Mouse (Mus musculus): ENCODE data around the gene Dnajc24.
A peak's percentile ranks its signal among the peaks of the same experiment; 100 is the strongest.

The Dnajc24 gene

DNA sequence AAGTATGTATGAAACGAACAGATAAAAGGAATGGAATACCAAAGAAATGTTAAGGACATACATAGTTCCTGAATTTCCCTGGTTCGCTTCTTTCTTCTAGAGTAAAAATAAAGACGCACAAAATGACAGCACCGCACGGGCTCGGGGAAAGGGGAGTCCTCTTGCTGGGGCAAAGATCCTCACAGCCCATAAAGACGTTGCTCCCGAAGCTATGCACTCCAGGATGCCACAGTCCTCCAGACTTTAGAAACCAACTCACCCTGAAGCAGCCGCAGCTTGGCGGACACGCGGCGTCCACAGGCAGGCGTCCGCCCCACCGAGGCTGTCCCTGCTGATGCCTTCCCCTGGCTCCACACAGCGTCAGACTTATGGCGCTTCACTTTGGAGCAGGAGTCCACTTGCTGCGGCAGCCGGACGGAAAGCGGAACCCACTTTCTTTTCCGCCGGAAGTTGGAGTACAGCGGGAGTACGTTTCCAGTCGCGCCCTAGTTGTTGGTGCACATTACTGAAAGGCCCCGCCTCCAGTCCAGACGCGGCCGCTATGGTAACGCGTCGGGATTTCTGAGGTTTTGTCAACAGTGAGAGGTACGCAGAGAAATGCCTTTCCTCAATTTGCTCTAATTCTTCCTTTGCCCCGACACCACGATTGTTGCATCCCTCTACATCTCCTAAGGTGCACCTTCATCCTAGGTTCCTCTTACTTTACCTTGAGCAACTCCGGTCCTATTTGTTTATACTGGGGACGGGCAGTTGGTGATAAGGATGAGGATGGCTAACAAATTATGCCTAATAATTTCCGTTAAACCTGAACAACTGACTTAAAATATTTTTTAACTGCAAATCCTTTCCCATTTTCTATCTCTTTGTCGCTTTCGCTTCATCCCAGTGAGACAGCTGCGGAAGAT, at the start of gene Dnajc24:
TSS of gene Dnajc24 (minus strand) at position 715 of the 905 bp plus-strand sequence.
- peak; percentile 94 to 95 for DNase-seq (ENCODE audit: low spot score in 2 of 2)

DNA sequence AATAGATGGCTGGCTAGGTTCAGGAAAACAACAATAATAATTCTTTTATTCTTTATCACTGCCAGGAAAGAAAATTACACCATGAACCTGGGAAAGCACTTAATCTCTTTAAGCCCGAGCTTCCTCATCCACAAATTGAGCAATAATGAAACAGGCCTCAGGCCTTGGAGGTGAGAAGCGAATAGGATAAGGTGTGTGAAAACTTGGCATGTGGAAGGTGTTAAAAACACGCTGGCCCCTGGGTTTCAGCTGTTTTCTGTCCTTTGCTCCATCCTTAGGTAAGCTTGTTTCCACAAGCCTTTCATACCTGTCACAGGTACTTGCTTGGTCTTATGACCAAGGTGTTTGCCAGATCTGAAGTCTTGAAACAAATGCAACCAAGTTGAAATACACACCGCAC, 43.3 kb upstream of the Dnajc24 start:
- no peak for DNase-seq (ENCODE audit: low spot score in 2 of 2)

DNA sequence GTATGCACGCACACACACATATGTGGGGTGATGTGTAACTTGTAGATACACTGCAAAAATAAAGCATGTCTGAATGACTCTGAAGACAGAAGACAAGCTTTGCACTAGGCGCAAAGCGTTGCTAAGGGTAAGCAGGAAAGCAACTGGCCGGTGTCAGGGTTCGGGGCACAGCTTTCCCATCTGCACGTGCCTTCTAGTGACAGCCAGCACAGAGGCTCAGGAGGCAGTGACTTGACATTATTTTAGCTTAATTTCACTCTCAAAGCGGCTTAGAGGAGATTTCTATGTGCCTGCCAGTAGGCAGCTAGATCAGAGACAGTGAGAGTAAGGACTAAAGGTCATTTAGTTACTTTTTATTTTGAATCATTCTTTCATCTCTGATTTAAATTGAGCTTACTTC, 39.1 kb upstream of the Dnajc24 start:
- no peak for DNase-seq (ENCODE audit: low spot score in 2 of 2)

DNA sequence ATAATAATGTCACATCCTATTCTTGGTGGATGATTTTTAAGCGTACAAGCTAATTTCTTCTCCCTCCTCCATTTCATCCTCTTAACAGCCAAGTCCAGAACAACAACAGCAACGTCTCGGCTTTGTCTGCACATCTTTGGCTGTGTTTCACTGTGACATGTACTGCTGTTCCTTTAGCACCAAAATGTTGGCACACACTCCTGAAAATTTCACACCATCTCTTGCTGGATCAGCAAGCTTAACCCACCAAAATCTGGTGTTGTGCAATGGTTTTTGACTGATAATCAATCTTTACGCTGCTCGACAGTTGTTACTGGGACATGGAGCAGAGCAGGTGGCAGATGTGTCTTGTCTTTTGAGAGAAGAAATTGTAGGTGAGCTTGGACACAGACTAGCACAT, 38.6 kb upstream of the Dnajc24 start:
- no peak for DNase-seq (ENCODE audit: low spot score in 2 of 2)

DNA sequence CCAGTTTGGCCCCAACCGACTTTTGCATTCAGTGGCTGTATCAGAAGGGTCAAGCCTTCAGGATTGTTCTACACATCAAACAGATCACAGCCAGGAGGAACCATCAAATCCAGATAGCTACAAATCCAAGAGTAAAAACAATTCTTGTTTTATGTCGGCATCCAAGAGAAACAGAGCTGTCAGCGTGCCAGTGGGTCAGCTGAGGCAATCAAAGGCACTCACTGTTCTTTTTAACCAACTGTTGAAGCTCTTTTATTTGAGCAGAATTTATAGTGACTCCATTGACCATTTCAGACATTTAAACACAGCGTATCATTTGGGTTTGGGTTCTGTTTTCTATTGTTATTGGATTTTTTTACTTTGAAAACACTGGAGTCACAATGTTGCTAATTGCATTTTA, 34.9 kb upstream of the Dnajc24 start:
- peak in 1 of 2 experiments; percentile 14 for DNase-seq (ENCODE audit: low spot score in 2 of 2)

DNA sequence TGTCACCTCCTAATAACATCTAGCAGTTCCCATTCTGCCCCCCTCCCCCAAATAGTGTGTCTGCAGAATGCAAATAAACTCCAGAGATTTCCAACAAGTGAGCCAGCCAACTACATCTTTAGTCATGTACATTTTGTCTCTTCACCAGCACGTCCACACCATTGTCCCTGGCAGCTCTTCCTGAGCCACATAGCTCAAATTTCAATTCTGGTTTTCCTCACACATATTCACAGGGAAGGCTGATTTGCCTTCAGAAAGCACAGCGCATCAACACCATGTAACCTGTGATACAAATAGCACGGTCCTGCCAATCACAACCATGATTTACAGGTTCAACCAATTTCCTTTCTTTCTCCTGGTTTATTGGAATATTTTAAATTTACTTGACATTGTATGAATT, 21.5 kb upstream of the Dnajc24 start:
- no peak for DNase-seq (ENCODE audit: low spot score in 2 of 2)

DNA sequence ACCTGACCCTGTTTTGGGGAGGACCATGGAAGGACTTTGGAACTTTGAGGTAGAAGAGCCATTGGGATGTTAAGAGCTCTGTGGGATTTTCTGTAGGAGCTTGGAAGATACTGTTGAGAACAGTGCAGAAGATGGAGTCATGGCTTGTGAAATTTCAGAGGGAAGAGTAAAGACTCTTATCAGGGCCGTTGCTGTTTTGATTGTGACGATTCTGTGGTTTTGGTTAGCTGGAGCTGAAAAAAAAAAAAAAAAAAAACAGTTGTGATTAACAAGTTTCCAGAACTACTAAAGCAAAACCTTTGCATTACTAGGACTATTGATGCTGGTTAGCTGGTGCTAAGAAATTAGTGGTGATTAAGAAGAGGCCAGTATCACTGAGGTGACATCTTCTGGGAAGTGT, 5.1 kb upstream of the Dnajc24 start:
- DNase-seq (ENCODE audit: low spot score in 2 of 2), result no peak

DNA sequence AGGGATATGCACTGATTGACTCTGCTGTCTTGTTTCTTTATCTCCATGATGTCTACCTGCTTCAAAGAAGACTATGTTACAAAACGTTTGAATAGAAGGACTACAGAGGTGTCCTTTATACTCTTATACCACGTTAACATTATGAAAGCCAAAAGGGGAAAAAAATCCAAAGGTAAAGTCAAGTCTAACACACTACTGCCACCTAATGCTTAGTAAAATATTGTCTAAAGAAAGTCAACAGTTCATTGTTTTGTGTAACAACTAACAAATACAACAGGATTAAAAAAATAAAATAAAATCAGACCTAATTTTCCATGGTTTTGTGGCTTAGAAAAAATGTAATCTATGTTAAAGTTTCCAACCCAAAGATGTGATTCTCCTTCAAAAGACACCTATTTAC, 15.3 kb downstream of the Dnajc24 start:
- no peak for DNase-seq (ENCODE audit: low spot score in 2 of 2)

DNA sequence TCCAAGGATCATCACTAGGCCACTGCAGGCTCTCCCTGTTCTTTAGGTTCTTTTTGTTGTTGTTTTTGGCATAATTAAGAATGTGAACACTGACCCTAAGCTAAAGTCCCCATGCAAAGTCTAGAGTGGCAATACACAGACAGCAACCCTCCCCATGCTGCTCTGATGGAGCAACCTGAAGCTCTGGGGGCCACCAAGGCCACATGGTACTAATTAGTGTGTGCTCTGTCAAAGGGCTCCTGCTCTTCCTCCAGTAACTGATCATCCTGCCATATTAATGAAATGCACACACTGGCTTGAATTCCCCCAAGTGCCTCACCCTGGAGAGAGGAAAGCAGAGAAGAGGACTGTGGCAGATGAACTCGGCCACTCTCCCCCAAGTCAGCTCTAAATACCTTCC, 16.2 kb downstream of the Dnajc24 start:
- no peak for DNase-seq (ENCODE audit: low spot score in 2 of 2)

DNA sequence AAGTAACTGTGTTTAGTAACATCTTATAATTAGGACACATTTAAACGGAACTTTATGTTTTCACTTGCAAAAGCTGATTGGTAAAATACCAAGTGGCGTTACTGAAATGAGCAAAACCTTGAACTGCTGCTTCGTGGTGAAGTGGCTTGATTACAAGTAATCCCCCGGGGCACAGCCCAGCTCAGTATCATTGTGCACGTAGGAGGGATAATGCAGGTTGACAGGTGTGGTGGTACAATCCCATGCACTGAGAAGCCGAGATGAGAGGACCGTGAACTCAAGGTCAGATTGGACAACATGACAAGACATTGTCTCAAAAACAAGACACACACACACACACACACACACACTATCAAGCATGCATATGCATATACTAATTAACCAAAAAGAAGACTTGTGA, 18.1 kb downstream of the Dnajc24 start:
- DNase-seq (ENCODE audit: low spot score in 2 of 2), result no peak

DNA sequence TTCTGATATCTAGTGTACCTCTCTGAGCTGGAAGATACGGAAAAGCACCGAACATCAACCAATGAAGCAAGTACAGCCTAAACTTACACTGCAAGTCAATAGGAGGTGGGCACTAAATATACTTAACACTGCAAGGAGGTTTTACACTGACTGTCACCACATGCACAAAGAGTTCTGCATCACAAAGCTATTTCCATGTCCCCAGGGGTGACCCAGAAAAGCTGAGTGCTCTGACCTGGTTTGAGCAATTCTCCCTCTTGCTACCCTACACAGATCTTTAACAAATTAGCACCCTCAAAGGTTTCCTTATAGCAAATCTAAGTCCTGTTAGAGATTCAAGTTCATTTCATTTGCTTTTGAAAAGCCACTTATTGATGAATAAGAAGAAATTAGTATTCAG, 25.3 kb downstream of the Dnajc24 start:
- DNase-seq (ENCODE audit: low spot score in 2 of 2), result no peak

DNA sequence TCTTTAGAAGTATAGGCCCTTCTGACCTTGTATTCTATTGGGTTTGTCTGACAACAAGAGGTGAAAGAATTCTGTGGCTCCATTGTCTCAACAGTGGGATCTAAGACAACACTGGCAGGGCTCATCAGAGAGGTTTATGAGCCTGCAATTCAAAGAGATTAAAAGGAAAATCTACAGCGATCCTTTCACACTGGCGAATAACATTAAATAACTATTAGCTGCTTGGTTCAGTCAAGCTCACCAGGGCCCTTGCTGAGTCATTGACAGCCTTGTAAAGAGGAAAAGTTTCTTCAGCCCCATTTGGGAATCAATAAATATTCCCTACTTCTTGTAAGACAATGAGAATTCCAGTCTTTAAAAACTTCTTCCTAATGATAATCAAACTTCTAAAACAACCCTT, 29.4 kb downstream of the Dnajc24 start:
- no peak for DNase-seq (ENCODE audit: low spot score in 2 of 2)

DNA sequence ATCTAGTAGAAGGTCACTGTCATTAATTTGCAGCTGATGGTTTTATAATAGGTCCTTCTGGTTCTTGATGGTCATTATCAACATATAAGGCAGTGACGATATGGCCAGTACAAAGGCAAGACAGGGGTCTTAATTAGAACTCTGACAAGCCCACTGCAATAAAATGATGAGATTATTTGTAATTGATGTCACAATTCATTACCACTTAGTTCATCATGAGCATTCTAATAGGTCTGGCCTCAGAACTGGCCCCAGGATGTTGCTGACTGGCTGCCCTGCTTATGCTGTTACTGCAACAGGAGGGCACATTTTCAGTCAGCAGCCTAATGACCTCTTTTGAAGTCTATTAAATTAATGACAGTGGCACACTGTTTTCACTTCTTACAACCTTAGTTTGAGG, 39.9 kb downstream of the Dnajc24 start:
- no peak for DNase-seq (ENCODE audit: low spot score in 2 of 2)

DNA sequence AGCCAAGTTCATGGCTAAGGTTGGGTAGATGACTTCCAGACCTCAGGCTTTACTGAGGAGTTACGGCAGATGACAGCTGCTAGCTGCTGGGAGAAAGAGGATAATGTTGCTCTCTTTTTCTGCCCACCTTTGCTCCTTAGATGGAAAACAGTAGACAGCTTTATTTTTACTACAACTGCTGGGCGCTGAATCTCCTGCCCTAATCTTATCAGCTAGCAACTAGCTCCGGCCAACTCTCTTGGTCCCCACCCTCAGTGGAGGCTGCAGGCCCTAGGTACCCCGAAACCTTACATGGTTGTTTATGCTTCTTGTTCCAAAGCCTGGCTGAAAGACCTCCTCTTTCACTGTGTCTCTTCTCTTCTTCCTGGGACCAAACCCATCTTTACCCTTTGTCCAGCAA, 49.5 kb downstream of the Dnajc24 start:
- no peak for DNase-seq (ENCODE audit: low spot score in 2 of 2)

DNA sequence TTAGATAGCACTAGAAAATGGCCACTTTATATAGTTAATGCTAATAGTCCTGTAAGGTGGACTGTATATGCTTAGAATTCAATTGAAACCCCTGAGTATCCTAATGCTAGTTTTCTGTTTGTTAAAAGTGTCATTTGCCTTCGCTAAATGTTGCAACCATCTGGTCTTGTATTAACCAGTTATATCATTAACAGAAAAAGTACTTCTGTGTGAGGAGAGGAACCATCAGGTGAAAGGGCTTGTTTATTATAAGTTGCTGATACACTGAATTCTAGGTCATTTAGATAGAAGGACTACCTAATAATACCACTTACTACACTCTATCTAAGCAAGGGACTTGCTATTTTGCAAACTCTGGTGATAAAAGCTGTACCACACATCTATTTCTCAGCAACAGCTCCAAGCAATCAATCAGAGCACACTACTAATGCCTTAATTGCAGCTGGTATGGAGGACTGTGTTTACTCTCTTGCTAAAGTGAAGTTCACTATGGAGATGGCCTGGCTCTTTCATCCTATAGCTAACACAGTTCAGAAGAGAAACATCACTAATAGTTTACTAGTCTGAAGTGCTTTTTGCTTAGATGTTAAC, 51.9 kb downstream of the Dnajc24 start:
- DNase-seq (ENCODE audit: low spot score in 2 of 2), result no peak

DNA sequence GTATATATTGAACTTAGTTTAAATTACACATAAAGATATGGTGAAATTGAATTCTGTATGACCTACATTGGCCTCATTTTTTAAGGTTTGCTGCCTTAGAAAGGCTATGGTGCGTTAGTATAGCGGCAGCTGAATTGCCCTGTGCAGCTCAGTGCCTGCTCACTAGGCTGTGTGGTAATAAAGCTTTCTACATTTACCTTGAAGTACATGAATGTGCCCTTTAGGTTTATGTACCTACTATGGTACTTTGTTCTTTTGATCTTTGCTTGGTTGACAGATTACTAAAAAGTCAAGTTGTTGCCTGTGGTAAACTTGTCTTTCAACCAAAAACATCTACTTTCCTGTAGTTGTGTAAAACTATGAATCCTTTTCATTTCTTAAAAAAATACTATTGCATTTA, 53.2 kb downstream of the Dnajc24 start:
- DNase-seq (ENCODE audit: low spot score in 2 of 2), result no peak

DNA sequence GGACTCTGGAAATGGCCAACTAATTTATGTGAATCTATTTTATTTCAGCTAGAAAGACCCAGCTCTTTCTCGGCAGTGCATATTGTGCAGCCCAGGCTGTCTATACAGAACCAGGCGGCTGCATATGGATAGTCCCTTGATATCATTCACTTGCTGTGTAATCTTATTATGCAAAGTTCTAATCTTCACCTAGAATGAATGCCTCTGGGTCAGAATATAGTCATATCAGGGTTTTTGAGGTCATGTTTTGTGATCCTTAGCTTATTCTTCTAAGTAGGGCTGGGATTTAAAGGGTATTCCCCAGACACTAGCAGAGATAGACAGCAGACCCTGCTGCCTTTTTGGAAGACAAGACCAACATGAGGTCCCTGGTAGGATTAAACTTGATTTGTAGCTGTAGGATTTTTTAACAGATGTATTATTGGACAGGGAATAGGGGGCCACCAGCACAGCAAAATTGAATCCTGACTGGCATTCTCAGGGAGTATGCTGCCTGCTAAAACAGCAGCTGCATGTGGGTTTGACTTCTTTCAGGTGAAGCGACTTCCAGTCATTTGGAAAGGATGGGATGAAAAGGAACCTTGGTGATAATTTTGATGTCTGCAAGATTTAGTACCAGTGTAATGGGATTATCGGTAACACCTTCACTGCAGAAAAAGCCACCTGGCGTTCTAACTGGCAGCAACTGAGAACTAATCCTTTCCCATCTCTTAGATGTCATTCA, 85.6 kb downstream of the Dnajc24 start:
- DNase-seq (ENCODE audit: low spot score in 2 of 2), result no peak

Measured in right cerebral cortex, adult 2 months (tissue).